Mouse (Mus musculus) myocyte (in vitro differentiated cells): Measurements from ENCODE around the gene Cflar. TPM values are rescaled to one million over a fixed set of nuclear protein-coding genes. Genes with fewer than 3 reads are reported as not detected.

Experiments
- H3K27me3 ChIP-seq: one replicate; pipeline ENCODE4 v1.6.1; 2011; ENCODE audit not compliant: control insufficient read depth, insufficient read depth, insufficient read length
- H3K36me3 ChIP-seq: one replicate; pipeline ENCODE4 v1.6.1; 2011; ENCODE audit not compliant: control insufficient read depth, insufficient read depth
- H3K4me2 ChIP-seq: one replicate; pipeline ENCODE4 v1.6.1; 2011; ENCODE audit warnings: low read depth, control low read depth
- H3K4me3 ChIP-seq: one replicate; pipeline ENCODE4 v1.5.1; 2011; ENCODE audit warnings: mild to moderate bottlenecking, control low read depth, moderate library complexity
- H3K79me2 ChIP-seq: one replicate; pipeline ENCODE4 v1.6.1; 2011; ENCODE audit not compliant: control insufficient read depth, insufficient read depth
- H3ac ChIP-seq: one replicate; pipeline ENCODE4 v1.6.1; 2011; ENCODE audit not compliant: control insufficient read depth, insufficient read length
- CEBPB ChIP-seq: IDR thresholded peaks from 2 replicates; pipeline ENCODE4 v1.6.1; 2011; ENCODE audit warnings: mild to moderate bottlenecking, moderate library complexity; ENCODE audit not compliant: poor library complexity, insufficient read depth, severe bottlenecking
- E2F4 ChIP-seq: IDR thresholded peaks from one replicate; pipeline ENCODE4 v1.6.1; 2011; ENCODE audit warnings: mild to moderate bottlenecking, control low read depth, moderate library complexity; ENCODE audit not compliant: insufficient read depth
- MAX ChIP-seq: IDR thresholded peaks from one replicate; pipeline ENCODE4 v1.6.1; 2011; ENCODE audit warnings: low read depth, mild to moderate bottlenecking, control low read depth
- MYOD1 ChIP-seq, 3 experiments: IDR thresholded peaks; one replicate each; pipeline ENCODE4 v1.6.1; 2011; ENCODE audit warnings: control low read depth in 2 of 3, low read depth in 2 of 3, mild to moderate bottlenecking in 2 of 3, moderate library complexity in 1 of 3; ENCODE audit not compliant: insufficient read length in 2 of 3, control insufficient read depth in 1 of 3
- MYOG ChIP-seq, 3 experiments: IDR thresholded peaks; one replicate each; pipeline ENCODE4 v1.6.1; 2011; ENCODE audit warnings: control low read depth in 2 of 3, low read depth in 2 of 3, mild to moderate bottlenecking in 2 of 3; ENCODE audit not compliant: insufficient read length in 2 of 3, control insufficient read depth in 1 of 3, insufficient read depth in 1 of 3
- POLR2A ChIP-seq: IDR thresholded peaks from one replicate; pipeline ENCODE4 v1.6.1; 2011; ENCODE audit warnings: low read depth, mild to moderate bottlenecking, control low read depth, moderate library complexity; ENCODE audit not compliant: insufficient read length
- POLR2AphosphoS2 ChIP-seq: IDR thresholded peaks from one replicate; pipeline ENCODE4 v1.6.1; 2011; ENCODE audit warnings: low read depth, control low read depth; ENCODE audit not compliant: insufficient read length
- REST ChIP-seq: IDR thresholded peaks from one replicate; pipeline ENCODE4 v1.6.1; 2011; ENCODE audit warnings: mild to moderate bottlenecking, control low read depth, moderate library complexity; ENCODE audit not compliant: insufficient read depth, insufficient read length
- SRF ChIP-seq: IDR thresholded peaks from one replicate; pipeline ENCODE4 v1.6.1; 2011; ENCODE audit warnings: low read depth; ENCODE audit not compliant: control insufficient read depth, insufficient read length
- TCF12 ChIP-seq: IDR thresholded peaks from one replicate; pipeline ENCODE4 v1.6.1; 2011; ENCODE audit warnings: mild to moderate bottlenecking, control low read depth; ENCODE audit not compliant: poor library complexity, insufficient read depth, severe bottlenecking
- TCF3 ChIP-seq: IDR thresholded peaks from one replicate; pipeline ENCODE4 v1.6.1; 2011; ENCODE audit warnings: low read depth, control low read depth; ENCODE audit not compliant: insufficient read length
- USF1 ChIP-seq: IDR thresholded peaks from one replicate; pipeline ENCODE4 v1.6.1; 2011; ENCODE audit warnings: low read depth, mild to moderate bottlenecking, control low read depth, moderate library complexity
- polyA plus RNA-seq: library from polyadenylated mRNA; unstranded; fragments of >200 nt; fragmentation: generic; extraction: Trizol; gene quantifications from one replicate; pipeline ENCODE4 v1.2.1, GENCODE M21; 2012; ENCODE audit warnings: missing spikeins

Gene Cflar
- polyA plus RNA-seq, 1 experiment = 19.7 TPM

GRCm38 (mm10) chr1:58727747-58728589 lies 16.7 kb downstream of the Cflar start:
- Histone ChIP-seq H3K4me2 (peak overlapping the region; percentile 56), H3ac (no peak overlapping the region), H3K36me3 (peaks cover 42% of the 10 kb centered on the region), H3K27me3 (no peaks in the 10 kb centered on the region), H3K4me3 (peak overlapping the region; percentile 11), H3K79me2 (peaks cover 42% of the 10 kb centered on the region)
- TF ChIP-seq MAX = no peak
- TF ChIP-seq USF1 = no peak
- TF ChIP-seq REST = no peak
- TF ChIP-seq CEBPB = no peak
- no peak for TF ChIP-seq E2F4
- TF ChIP-seq POLR2A = no peak
- TF ChIP-seq TCF12 = no peak
- TF ChIP-seq MYOG (IDR thresholded peaks at IDR 0.05; ENCODE audit: control insufficient read depth in 1 of 3, insufficient read depth in 1 of 3, insufficient read length in 2 of 3, low read depth in 2 of 3) = no peak
- no peak for TF ChIP-seq SRF
- TF ChIP-seq POLR2AphosphoS2 = no peak
- TF ChIP-seq MYOD1 (IDR thresholded peaks at IDR 0.05; ENCODE audit: control insufficient read depth in 1 of 3, insufficient read length in 2 of 3, low read depth in 2 of 3) = no peak
- no peak for TF ChIP-seq TCF3

- Histone ChIP-seq H3K4me2 (no peak overlapping the region), H3K27me3 (no peaks in the 10 kb centered on the region), H3ac (no peak overlapping the region), H3K4me3 (no peak overlapping the region), H3K36me3 (peaks cover 42% of the 10 kb centered on the region), H3K79me2 (peaks cover 36% of the 10 kb centered on the region)
- TF ChIP-seq CEBPB = no peak
- TF ChIP-seq MAX = no peak
- TF ChIP-seq TCF3 = no peak
- TF ChIP-seq E2F4 = no peak
- no peak for TF ChIP-seq POLR2A
- no peak for TF ChIP-seq SRF
- no peak for TF ChIP-seq REST
- no peak for TF ChIP-seq TCF12
These were observed 17.2 kb downstream of the Cflar start for GRCm38 (mm10) chr1:58728590-58728868.

- H3K4me2 ChIP-seq = no peak overlapping the region
- no peak overlapping the region for H3ac ChIP-seq
- H3K4me3 ChIP-seq = no peak overlapping the region
- no peaks in the 10 kb centered on the region for H3K27me3 ChIP-seq
- peaks cover 74% of the 10 kb centered on the region for H3K36me3 ChIP-seq
- TF ChIP-seq TCF12 (no peak), SRF (no peak)
- peaks cover 13% of the 10 kb centered on the region for H3K79me2 ChIP-seq
These were observed 22.3 kb downstream of the Cflar start for GRCm38 (mm10) chr1:58733636-58734035.

GRCm38 (mm10) chr1:58734043-58734920 lies 23.0 kb downstream of the Cflar start:
- Histone ChIP-seq H3K4me3 (no peak overlapping the region), H3K36me3 (peaks cover 72% of the 10 kb centered on the region), H3ac (no peak overlapping the region), H3K27me3 (no peaks in the 10 kb centered on the region), H3K79me2 (peaks cover 9% of the 10 kb centered on the region), H3K4me2 (no peak overlapping the region)
- TF ChIP-seq MAX (no peak), E2F4 (no peak)

GRCm38 (mm10) chr1:58735962-58736361 lies 24.7 kb downstream of the Cflar start:
- Histone ChIP-seq H3K27me3 (no peaks in the 10 kb centered on the region), H3K4me3 (no peak overlapping the region), H3K4me2 (no peak overlapping the region), H3ac (no peak overlapping the region), H3K36me3 (peaks cover 71% of the 10 kb centered on the region), H3K79me2 (no peaks in the 10 kb centered on the region)
- TF ChIP-seq TCF3 (no peak), POLR2A (no peak), E2F4 (no peak), REST (no peak), MYOD1 (IDR thresholded peaks at IDR 0.05; ENCODE audit: control insufficient read depth in 1 of 3, insufficient read length in 2 of 3, low read depth in 2 of 3) (no peak), SRF (no peak), POLR2AphosphoS2 (no peak), USF1 (no peak), CEBPB (no peak), MYOG (IDR thresholded peaks at IDR 0.05; ENCODE audit: control insufficient read depth in 1 of 3, insufficient read depth in 1 of 3, insufficient read length in 2 of 3, low read depth in 2 of 3) (no peak), TCF12 (no peak), MAX (no peak)
